Mouse (Mus musculus) adrenal gland (tissue): ENCODE results near the gene Wscd2.

Experiments
- intact Hi-C: fragments of 180-260 bp; cut with DNase I; formaldehyde crosslinking; loops from one replicate; pipeline ENCODE4 v1.15.1; 2025

Gene Wscd2

GRCm38 (mm10) chr5:113609891-113610290 is 119.8 kb downstream of the Wscd2 start:
- intact Hi-C loops, result no loop called here

- intact Hi-C loops, result no loop called here
These were observed 120.4 kb downstream of the Wscd2 start for GRCm38 (mm10) chr5:113610490-113610889.

- intact Hi-C loops, result no loop called here
These were observed 121.0 kb downstream of the Wscd2 start for GRCm38 (mm10) chr5:113611131-113611530.

- intact Hi-C loops, result no loop called here
These were observed 121.7 kb downstream of the Wscd2 start for GRCm38 (mm10) chr5:113611771-113612233.

GRCm38 (mm10) chr5:113618716-113619115 is 128.6 kb downstream of the Wscd2 start:
- intact Hi-C loops, result no loop called here

GRCm38 (mm10) chr5:113619151-113619550 is 129.0 kb downstream of the Wscd2 start:
- intact Hi-C loops, result no loop called here

GRCm38 (mm10) chr5:113620130-113620716 is 130.1 kb downstream of the Wscd2 start:
- intact Hi-C loops, result no loop called here

- intact Hi-C loops, result no loop called here
These were observed 130.9 kb downstream of the Wscd2 start for GRCm38 (mm10) chr5:113620999-113621398.

GRCm38 (mm10) chr5:113623052-113623451 is 132.9 kb downstream of the Wscd2 start:
- intact Hi-C loops, result no loop called here

GRCm38 (mm10) chr5:113625068-113625467 is 134.9 kb downstream of the Wscd2 start:
- intact Hi-C loops, result no loop called here

GRCm38 (mm10) chr5:113626352-113626751 is 136.2 kb downstream of the Wscd2 start:
- intact Hi-C loops, result no loop called here

GRCm38 (mm10) chr5:113626991-113627390 is 136.9 kb downstream of the Wscd2 start:
- intact Hi-C loops, result no loop called here

GRCm38 (mm10) chr5:113627820-113628437 is 137.8 kb downstream of the Wscd2 start:
- intact Hi-C loops, result no loop called here

- intact Hi-C loops, result no loop called here
These were observed 139.1 kb downstream of the Wscd2 start for GRCm38 (mm10) chr5:113629248-113629647.

- intact Hi-C loops, result no loop called here
These were observed 140.0 kb downstream of the Wscd2 start for GRCm38 (mm10) chr5:113630116-113630515.

GRCm38 (mm10) chr5:113633037-113633714 is 143.0 kb downstream of the Wscd2 start:
- intact Hi-C loops, result no loop called here

- intact Hi-C loops, result no loop called here
These were observed 144.0 kb downstream of the Wscd2 start for GRCm38 (mm10) chr5:113634024-113634651.

- intact Hi-C loops, result no loop called here
These were observed 144.9 kb downstream of the Wscd2 start for GRCm38 (mm10) chr5:113634887-113635610.

GRCm38 (mm10) chr5:113635861-113636565 is 145.9 kb downstream of the Wscd2 start:
- intact Hi-C loops, result no loop called here

- intact Hi-C loops, result no loop called here
These were observed 147.5 kb downstream of the Wscd2 start for GRCm38 (mm10) chr5:113637631-113638030.

GRCm38 (mm10) chr5:113638055-113638454 is 147.9 kb downstream of the Wscd2 start:
- intact Hi-C loops, result no loop called here
